Mouse (Mus musculus) forebrain, postnatal 0 days (tissue): ENCODE measurements around the gene Dach1. TPM values are rescaled to one million over a fixed set of nuclear protein-coding genes. Genes with fewer than 3 reads are reported as not detected.
A peak's percentile ranks its signal among the peaks of the same experiment; 100 is the strongest.

ENCODE experiments used
- ATAC-seq: fragments of 200-750 bp; cut with Nextera tagmentation; 2 replicates; pipeline ENCODE4 v1.8.0; 2017; ENCODE audit warnings: mild to moderate bottlenecking, moderate library complexity
- DNase-seq: peaks from one replicate; pipeline ENCODE4 v3.0.0-alpha.2; 2015
- H3K27ac ChIP-seq: fragments of 300-500 bp; sonication (generic); 2 replicates; pipeline ENCODE4 v1.5.1; 2014; ENCODE audit warnings: low read depth, mild to moderate bottlenecking, antibody characterized with exemption, low read length, moderate library complexity, mixed read lengths
- H3K27me3 ChIP-seq: fragments of 300-500 bp; sonication (generic); 2 replicates; pipeline ENCODE4 v1.6.1; 2014; ENCODE audit warnings: mild to moderate bottlenecking, low read length, mixed read lengths; ENCODE audit not compliant: insufficient read depth
- H3K36me3 ChIP-seq: fragments of 300-500 bp; sonication (generic); 2 replicates; pipeline ENCODE4 v1.6.1; 2014; ENCODE audit warnings: mild to moderate bottlenecking, moderate library complexity; ENCODE audit not compliant: insufficient read depth
- H3K4me1 ChIP-seq: fragments of 300-500 bp; sonication (generic); 2 replicates; pipeline ENCODE4 v1.6.1; 2014; ENCODE audit warnings: antibody characterized with exemption; ENCODE audit not compliant: insufficient read depth
- H3K4me2 ChIP-seq: fragments of 300-500 bp; sonication (generic); 2 replicates; pipeline ENCODE4 v1.6.1; 2014; ENCODE audit warnings: low read depth, mild to moderate bottlenecking, moderate library complexity
- H3K4me3 ChIP-seq: fragments of 300-500 bp; sonication (generic); 2 replicates; pipeline ENCODE4 v1.5.1; 2014; ENCODE audit warnings: low read depth, low read length, mixed read lengths
- H3K9ac ChIP-seq: fragments of 300-500 bp; sonication (generic); 2 replicates; pipeline ENCODE4 v1.6.1; 2014; ENCODE audit warnings: mild to moderate bottlenecking
- H3K9me3 ChIP-seq: fragments of 300-500 bp; sonication (generic); 2 replicates; pipeline ENCODE4 v1.6.1; 2016; ENCODE audit warnings: low read length
- CTCF ChIP-seq: sonication (generic); IDR thresholded peaks from 2 replicates; pipeline ENCODE4 v1.5.1; 2016; ENCODE audit warnings: antibody characterized with exemption, control low read depth, low read depth
- WGBS: fragments of 180-500 bp; shearing (Covaris S2); extraction: QIAGEN DNeasy Blood & Tissue Kit; methylation state at CpG from one replicate; pipeline ENCODE4 v1.1.7; 2014; 5-methylcytosine and 5-hydroxymethylcytosine counted together
- polyA plus RNA-seq: library from polyadenylated mRNA; unstranded; fragments of >200 nt; fragmentation: Nextera tagmentation; extraction: Ambion mirVana; gene quantifications from 2 replicates; pipeline ENCODE4 v1.2.1, GENCODE M21; 2015
- total RNA-seq: library from RNA; depleted of rRNA; stranded (reverse); fragments of >200 nt; gene quantifications from 2 replicates; pipeline ENCODE4 v1.2.3, GENCODE M21; 2014

Dach1 gene
- total and polyA plus RNA-seq, 2 experiments from 2014 or later = 5.8 to 10.6 TPM

DNA sequence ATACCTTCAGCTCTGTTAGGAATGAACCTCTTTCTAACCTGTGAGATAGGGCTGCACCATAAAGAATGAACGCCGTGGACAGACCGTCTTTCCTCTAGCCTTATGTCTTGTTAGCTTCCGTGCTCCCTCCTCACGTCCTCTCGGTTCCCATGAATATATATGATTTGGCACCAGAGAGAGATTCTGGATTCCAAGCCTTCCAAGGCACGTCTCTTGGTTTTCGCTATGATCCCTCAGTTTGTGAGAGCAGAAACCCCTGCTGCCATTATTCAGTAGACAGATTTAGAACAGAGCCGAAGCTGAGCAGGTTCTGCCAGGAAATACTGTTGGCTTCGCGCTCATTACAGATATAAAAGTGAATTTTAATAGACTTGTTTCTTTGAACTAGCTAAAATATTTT is 356.0 kb downstream of the Dach1 start:
- no peaks in the 10 kb centered on the region for H3K9me3 ChIP-seq
- DNase-seq (peak; percentile 27), ATAC-seq (peak; percentile 20; the same call in 1 of the 2 replicates)
- no peaks in the 10 kb centered on the region for H3K27me3 ChIP-seq
- peak overlapping the region; percentile 42 for H3K4me2 ChIP-seq
- no peaks in the 10 kb centered on the region for H3K36me3 ChIP-seq
- H3K27ac ChIP-seq = no peak overlapping the region
- peak overlapping the region; percentile 14 for H3K4me3 ChIP-seq
- WGBS = 40% methylated on average over 11 of the region's 11 CpGs
- H3K9ac ChIP-seq = peak overlapping the region; percentile 22; the same call in 1 of the 2 replicates
- H3K4me1 ChIP-seq = no peaks in the 10 kb centered on the region
- TF ChIP-seq CTCF = no peak

DNA sequence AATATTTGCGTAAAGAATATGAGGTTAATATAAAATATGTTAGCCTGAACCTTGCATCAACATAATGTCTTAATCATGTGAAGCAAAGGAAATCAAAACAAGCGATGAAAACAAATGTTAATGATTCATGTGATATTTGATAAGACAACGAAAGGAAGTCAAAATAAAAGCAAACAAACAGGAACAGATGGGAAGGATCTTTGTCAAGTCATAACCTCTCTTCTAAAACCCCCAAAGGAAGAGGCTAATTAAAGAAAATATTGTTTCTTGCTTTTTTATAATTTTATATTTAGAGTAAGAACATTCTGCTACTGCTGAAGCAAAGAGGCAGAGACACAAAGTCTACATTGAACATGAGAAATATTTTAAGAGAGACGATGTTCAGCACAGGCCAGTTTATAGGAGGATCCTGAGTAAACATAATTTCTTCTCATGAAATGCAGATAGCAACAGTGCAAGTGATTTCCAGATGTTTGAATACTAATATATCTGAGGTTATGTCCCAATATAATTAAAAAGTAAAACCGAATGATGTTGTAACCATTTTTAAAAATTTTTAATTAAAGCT is 374.1 kb downstream of the Dach1 start:
- H3K9ac ChIP-seq = no peak overlapping the region
- no peak for DNase-seq
- TF ChIP-seq CTCF = no peak
- no peak overlapping the region for H3K4me3 ChIP-seq
- no peaks in the 10 kb centered on the region for H3K36me3 ChIP-seq
- no peaks in the 10 kb centered on the region for H3K27me3 ChIP-seq
- no peaks in the 10 kb centered on the region for H3K9me3 ChIP-seq
- no peak overlapping the region for H3K4me2 ChIP-seq
- WGBS = 85% methylated on average over 5 of the region's 5 CpGs
- no peak for ATAC-seq
- no peaks in the 10 kb centered on the region for H3K4me1 ChIP-seq
- no peak overlapping the region for H3K27ac ChIP-seq

DNA sequence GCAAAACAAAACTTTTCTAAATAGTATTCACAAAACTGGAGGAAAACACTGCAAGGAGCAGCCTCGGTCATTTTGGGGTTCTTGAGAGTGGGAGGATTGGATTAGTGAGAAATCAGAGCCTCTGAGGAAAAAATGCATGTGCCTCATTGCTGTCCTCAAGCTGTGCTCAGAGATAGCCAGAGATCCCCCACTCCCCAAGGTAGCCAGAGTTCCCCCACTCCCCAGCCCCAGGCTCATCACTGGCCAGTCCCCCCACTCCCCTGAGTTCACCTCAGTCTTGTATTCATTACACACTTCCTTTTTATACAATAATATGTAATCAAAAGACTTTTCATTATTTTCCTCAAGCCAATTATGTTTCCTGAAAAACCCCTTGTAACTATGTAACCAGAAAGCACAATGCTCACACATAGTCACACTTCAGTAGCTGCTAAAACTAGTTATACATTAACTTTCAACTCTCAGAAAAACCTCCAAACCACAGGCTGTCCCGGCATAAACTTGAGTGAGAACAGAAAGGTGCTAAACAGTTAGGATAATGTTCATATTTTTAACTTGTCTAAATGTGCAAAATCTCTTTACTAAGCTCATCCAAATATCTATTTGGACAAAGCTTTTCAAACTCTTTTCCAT is 395.3 kb downstream of the Dach1 start:
- no peaks in the 10 kb centered on the region for H3K4me1 ChIP-seq
- no peaks in the 10 kb centered on the region for H3K36me3 ChIP-seq
- no peak for TF ChIP-seq CTCF
- no peaks in the 10 kb centered on the region for H3K27me3 ChIP-seq
- no peak overlapping the region for H3K4me2 ChIP-seq
- WGBS = 89% methylated on average over 2 of the region's 2 CpGs
- 0 out of 2 replicates have a peak, but pooled peaks cover 9% of the 10 kb centered on the region for H3K9me3 ChIP-seq
- H3K9ac ChIP-seq = no peak overlapping the region
- H3K27ac ChIP-seq = no peak overlapping the region
- DNase-seq = no peak
- H3K4me3 ChIP-seq = no peak overlapping the region
- no peak for ATAC-seq

DNA sequence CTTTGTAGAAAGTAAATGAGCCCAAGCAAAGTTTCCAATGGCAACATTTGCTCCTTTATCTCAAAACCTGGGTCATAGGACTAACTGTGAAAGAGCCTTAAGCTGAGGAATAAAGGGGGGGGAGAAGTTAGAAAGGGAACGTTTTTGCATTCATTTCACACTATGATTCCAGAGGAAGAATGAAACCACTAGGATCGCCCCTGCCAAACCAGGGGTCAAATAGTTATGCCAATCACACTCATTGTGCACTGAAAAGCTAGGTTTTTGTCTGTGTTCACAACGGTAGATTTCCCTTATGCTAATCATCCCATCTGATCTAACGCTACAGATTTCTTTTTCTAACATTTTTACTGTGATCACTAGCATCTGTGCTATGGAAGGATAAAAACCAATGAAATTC is 415.2 kb downstream of the Dach1 start:
- Histone ChIP-seq H3K27ac (no peak overlapping the region), H3K27me3 (no peaks in the 10 kb centered on the region), H3K9me3 (no peaks in the 10 kb centered on the region), H3K36me3 (no peaks in the 10 kb centered on the region), H3K4me1 (no peaks in the 10 kb centered on the region), H3K4me3 (no peak overlapping the region), H3K9ac (no peak overlapping the region), H3K4me2 (no peak overlapping the region)
- no peak for ATAC-seq
- 10% methylated on average over 4 of the region's 4 CpGs for WGBS
- DNase-seq = no peak
- TF ChIP-seq CTCF = no peak

DNA sequence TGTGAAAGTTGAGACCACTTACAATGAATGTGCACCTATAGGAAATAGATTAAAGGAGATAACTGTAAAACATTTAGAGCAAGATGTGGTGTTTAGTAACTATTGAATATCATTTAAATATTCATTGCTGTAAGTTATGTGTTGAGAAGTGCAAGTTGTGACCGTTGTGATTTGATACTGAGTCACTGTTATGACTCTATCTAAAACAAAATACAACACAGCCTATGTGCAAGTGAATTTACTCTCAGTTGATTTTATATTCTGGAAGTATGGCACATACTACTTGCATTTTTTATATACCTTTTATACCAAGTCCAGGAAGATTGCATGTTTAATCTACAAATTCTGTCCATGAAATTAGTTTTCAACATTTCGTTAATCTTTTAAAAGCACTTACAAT is 415.6 kb downstream of the Dach1 start:
- Histone ChIP-seq H3K4me3 (no peak overlapping the region), H3K4me2 (no peak overlapping the region), H3K9ac (no peak overlapping the region), H3K36me3 (no peaks in the 10 kb centered on the region), H3K4me1 (no peaks in the 10 kb centered on the region), H3K27me3 (no peaks in the 10 kb centered on the region), H3K9me3 (no peaks in the 10 kb centered on the region), H3K27ac (no peak overlapping the region)
- no peak for DNase-seq
- 27% methylated on average over 2 of the region's 2 CpGs for WGBS
- TF ChIP-seq CTCF = no peak
- ATAC-seq = no peak

DNA sequence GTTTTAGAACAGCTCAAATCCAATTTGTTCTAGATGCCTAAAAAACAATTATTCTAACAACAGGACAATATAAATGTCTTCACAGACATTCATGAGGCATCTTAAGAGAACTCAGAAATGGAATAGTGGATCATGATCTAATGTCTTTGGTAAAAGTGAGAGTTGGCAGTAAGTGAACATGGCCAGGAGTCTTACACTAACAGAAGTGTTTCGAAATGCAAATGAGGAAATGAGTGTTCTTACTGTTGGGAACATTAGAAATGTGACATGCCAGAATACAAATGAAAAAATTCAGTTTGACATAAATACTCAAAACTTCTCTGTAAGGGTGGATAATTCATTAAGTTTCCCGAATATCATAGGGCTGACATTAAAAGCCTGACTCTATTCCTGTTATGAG is 426.3 kb downstream of the Dach1 start:
- no peak overlapping the region for H3K27ac ChIP-seq
- TF ChIP-seq CTCF = no peak
- H3K4me2 ChIP-seq = no peak overlapping the region
- ATAC-seq (no peak), DNase-seq (no peak)
- no peaks in the 10 kb centered on the region for H3K4me1 ChIP-seq
- H3K9me3 ChIP-seq = no peaks in the 10 kb centered on the region
- no peaks in the 10 kb centered on the region for H3K27me3 ChIP-seq
- 92% methylated on average over 2 of the region's 2 CpGs for WGBS
- H3K9ac ChIP-seq = no peak overlapping the region
- no peaks in the 10 kb centered on the region for H3K36me3 ChIP-seq
- no peak overlapping the region for H3K4me3 ChIP-seq

DNA sequence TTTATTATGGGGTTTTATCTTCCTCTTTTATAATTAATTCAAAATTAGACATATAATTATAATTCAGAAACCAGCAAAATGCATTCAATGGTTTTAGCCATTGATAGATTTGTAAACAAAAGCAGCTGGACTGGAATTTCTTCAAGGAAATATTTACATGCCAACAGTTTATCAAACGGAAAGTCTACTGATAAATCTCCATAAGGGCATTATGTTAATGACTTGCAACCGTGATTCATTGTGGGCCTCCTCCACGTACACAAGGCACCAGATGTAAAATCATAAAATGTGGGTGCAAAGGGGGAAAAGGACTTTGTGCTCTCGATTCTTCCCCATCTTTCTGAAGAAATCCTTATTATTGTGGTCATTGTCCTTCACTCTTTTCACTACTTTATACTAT is 426.8 kb downstream of the Dach1 start:
- WGBS = 42% methylated on average over 4 of the region's 4 CpGs
- DNase-seq = no peak
- ATAC-seq = no peak
- no peaks in the 10 kb centered on the region for H3K9me3 ChIP-seq
- H3K27me3 ChIP-seq = no peaks in the 10 kb centered on the region
- no peak overlapping the region for H3K27ac ChIP-seq
- no peaks in the 10 kb centered on the region for H3K36me3 ChIP-seq
- H3K4me2 ChIP-seq = no peak overlapping the region
- no peak overlapping the region for H3K4me3 ChIP-seq
- no peak for TF ChIP-seq CTCF
- H3K4me1 ChIP-seq = no peaks in the 10 kb centered on the region
- H3K9ac ChIP-seq = no peak overlapping the region
